Mouse (Mus musculus) MEL (cell line): ENCODE measurements around the gene Ebp. TPM values are rescaled to one million over a fixed set of nuclear protein-coding genes. Genes with fewer than 3 reads are reported as not detected.

Source experiments
- DNase-seq: peaks from one replicate; pipeline ENCODE4 v3.0.0; 2011; ENCODE audit warnings: low read depth, low spot score
- H3K27ac ChIP-seq: 2 replicates; pipeline ENCODE4 v1.5.1; 2012; ENCODE audit warnings: low read depth, mild to moderate bottlenecking, control low read depth, low read length, moderate library complexity; ENCODE audit not compliant: control insufficient read depth
- H3K27me3 ChIP-seq, 2 experiments: fragments of 150-350 bp in 1 of 2; sonication (generic) in 1 of 2; 2 replicates each; pipeline ENCODE4 v1.6.1; 2012; ENCODE audit warnings: low read length in 2 of 2, mild to moderate bottlenecking in 2 of 2, improper control_type of control experiment in 1 of 2, moderate library complexity in 1 of 2; ENCODE audit not compliant: insufficient read depth in 2 of 2, control insufficient read depth in 1 of 2
- H3K36me3 ChIP-seq, 2 experiments: 2 replicates each; pipeline ENCODE4 v1.6.1; 2012 to 2014; ENCODE audit warnings: low read length in 2 of 2, improper control_type of control experiment in 1 of 2, inconsistent platforms in 1 of 2, mild to moderate bottlenecking in 1 of 2; ENCODE audit not compliant: insufficient read depth in 2 of 2, control insufficient read depth in 1 of 2
- H3K4me1 ChIP-seq, 2 experiments: fragments of 150-350 bp in 1 of 2; sonication (generic) in 1 of 2; 2 replicates each; pipeline ENCODE4 v1.6.1; 2012; ENCODE audit warnings: low read length in 2 of 2, improper control_type of control experiment in 1 of 2, mild to moderate bottlenecking in 1 of 2; ENCODE audit not compliant: insufficient read depth in 2 of 2, control insufficient read depth in 1 of 2
- H3K4me3 ChIP-seq, 2 experiments: fragments of 150-350 bp in 1 of 2; sonication (generic) in 1 of 2; 2 replicates each; pipeline ENCODE4 v1.5.1; 2012; ENCODE audit warnings: low read depth in 2 of 2, low read length in 2 of 2, mild to moderate bottlenecking in 2 of 2, moderate library complexity in 2 of 2, control low read depth in 1 of 2, improper control_type of control experiment in 1 of 2; ENCODE audit not compliant: control insufficient read depth in 1 of 2, insufficient read depth in 1 of 2
- H3K79me2 ChIP-seq: 2 replicates; pipeline ENCODE4 v1.6.1; 2012; ENCODE audit warnings: mild to moderate bottlenecking, low read length, moderate library complexity; ENCODE audit not compliant: control insufficient read depth, poor library complexity, insufficient read depth
- H3K9ac ChIP-seq: 2 replicates; pipeline ENCODE4 v1.6.1; 2012; ENCODE audit warnings: low read depth, mild to moderate bottlenecking, control low read depth, low read length, moderate library complexity; ENCODE audit not compliant: control insufficient read depth, poor library complexity, severe bottlenecking
- H3K9me3 ChIP-seq: fragments of 150-350 bp; sonication (generic); replicated peaks from 2 replicates; pipeline ENCODE4 v1.6.1; 2012; ENCODE audit warnings: mild to moderate bottlenecking, low read length, improper control_type of control experiment, moderate library complexity; ENCODE audit not compliant: insufficient read depth
- CHD1 ChIP-seq: IDR thresholded peaks from 2 replicates; pipeline ENCODE4 v1.6.1; 2012; ENCODE audit warnings: low read depth, mild to moderate bottlenecking, inconsistent platforms, low read length, improper control_type of control experiment
- CHD2 ChIP-seq: IDR thresholded peaks from 2 replicates; pipeline ENCODE4 v1.6.1; 2011; ENCODE audit warnings: low read length, improper control_type of control experiment
- EP300 ChIP-seq, 2 experiments: IDR thresholded peaks; 2 replicates each; pipeline ENCODE4 v1.6.1; 2011; ENCODE audit warnings: improper control_type of control experiment in 2 of 2, low read length in 2 of 2, low read depth in 1 of 2, mild to moderate bottlenecking in 1 of 2
- ETS1 ChIP-seq: IDR thresholded peaks from 2 replicates; pipeline ENCODE4 v1.6.1; 2012; ENCODE audit warnings: low read depth, mild to moderate bottlenecking, inconsistent platforms, low read length, improper control_type of control experiment, moderate library complexity
- GATA1 ChIP-seq: IDR thresholded peaks from 2 replicates; pipeline ENCODE4 v1.6.1; 2011; ENCODE audit warnings: low read depth, low read length, improper control_type of control experiment
- HCFC1 ChIP-seq: IDR thresholded peaks from 2 replicates; pipeline ENCODE4 v1.6.1; 2012; ENCODE audit warnings: low read depth, mild to moderate bottlenecking, inconsistent platforms, low read length, improper control_type of control experiment, moderate library complexity
- KAT2A ChIP-seq: conservative IDR thresholded peaks from 2 replicates; pipeline ENCODE4 v1.6.1; 2012; ENCODE audit warnings: low read depth, low read length, improper control_type of control experiment, inconsistent platforms
- MAFK ChIP-seq: IDR thresholded peaks from 2 replicates; pipeline ENCODE4 v1.6.1; 2011; ENCODE audit warnings: low read depth, mild to moderate bottlenecking, low read length, improper control_type of control experiment, borderline replicate concordance
- MAX ChIP-seq: IDR thresholded peaks from 2 replicates; pipeline ENCODE4 v1.6.1; 2011; ENCODE audit warnings: low read length, improper control_type of control experiment
- MAZ ChIP-seq: IDR thresholded peaks from 2 replicates; pipeline ENCODE4 v1.6.1; 2012; ENCODE audit warnings: low read depth, mild to moderate bottlenecking, inconsistent platforms, low read length, improper control_type of control experiment
- MEF2A ChIP-seq: IDR thresholded peaks from 2 replicates; pipeline ENCODE4 v1.6.1; 2014; ENCODE audit warnings: low read depth, mild to moderate bottlenecking, inconsistent platforms, low read length, improper control_type of control experiment; ENCODE audit not compliant: poor library complexity, insufficient replicate concordance, severe bottlenecking; ENCODE audit errors: extremely low read depth
- MXI1 ChIP-seq: IDR thresholded peaks from 2 replicates; pipeline ENCODE4 v1.6.1; 2011; ENCODE audit warnings: mild to moderate bottlenecking, low read depth, low read length, improper control_type of control experiment
- MYC ChIP-seq: IDR thresholded peaks from 2 replicates; pipeline ENCODE4 v1.6.1; 2011; ENCODE audit warnings: low read depth, mild to moderate bottlenecking, low read length, improper control_type of control experiment, moderate library complexity
- NELFE ChIP-seq: IDR thresholded peaks from 2 replicates; pipeline ENCODE4 v1.6.1; 2011; ENCODE audit warnings: low read depth, low read length, improper control_type of control experiment
- NRF1 ChIP-seq: IDR thresholded peaks from 2 replicates; pipeline ENCODE4 v1.6.1; 2014; ENCODE audit warnings: low read depth, mild to moderate bottlenecking, inconsistent platforms, low read length, improper control_type of control experiment, moderate library complexity; ENCODE audit not compliant: poor library complexity, insufficient read depth, severe bottlenecking
- POLR2A ChIP-seq, 2 experiments: IDR thresholded peaks; 2 replicates each; pipeline ENCODE4 v1.6.1; 2011 to 2012; ENCODE audit warnings: low read length in 2 of 2, mild to moderate bottlenecking in 2 of 2, control low read depth in 1 of 2, improper control_type of control experiment in 1 of 2, low read depth in 1 of 2, moderate library complexity in 1 of 2; ENCODE audit not compliant: control insufficient read depth in 1 of 2, insufficient read depth in 1 of 2, poor library complexity in 1 of 2
- POLR2AphosphoS5 ChIP-seq: IDR thresholded peaks from 2 replicates; pipeline ENCODE4 v1.6.1; 2012; ENCODE audit warnings: low read depth, borderline replicate concordance, mild to moderate bottlenecking, inconsistent platforms, low read length, moderate library complexity, mixed read lengths
- RAD21 ChIP-seq: IDR thresholded peaks from 2 replicates; pipeline ENCODE4 v1.6.1; 2011; ENCODE audit warnings: mild to moderate bottlenecking, low read depth, low read length, improper control_type of control experiment
- RCOR1 ChIP-seq: IDR thresholded peaks from 2 replicates; pipeline ENCODE4 v1.6.1; 2012; ENCODE audit warnings: low read depth, mild to moderate bottlenecking, inconsistent platforms, low read length, improper control_type of control experiment
- SIN3A ChIP-seq: IDR thresholded peaks from 2 replicates; pipeline ENCODE4 v1.6.1; 2012; ENCODE audit warnings: low read length, improper control_type of control experiment, inconsistent platforms
- TAL1 ChIP-seq: IDR thresholded peaks from 2 replicates; pipeline ENCODE4 v1.6.1; 2012; ENCODE audit warnings: mild to moderate bottlenecking, inconsistent platforms, low read length, moderate library complexity, mixed read lengths
- TBP ChIP-seq: IDR thresholded peaks from 2 replicates; pipeline ENCODE4 v1.8.0; 2011; ENCODE audit warnings: low read depth, low read length, improper control_type of control experiment
- TCF12 ChIP-seq: IDR thresholded peaks from 2 replicates; pipeline ENCODE4 v1.6.1; 2014; ENCODE audit warnings: low read depth, mild to moderate bottlenecking, inconsistent platforms, low read length, improper control_type of control experiment, moderate library complexity
- UBTF ChIP-seq: IDR thresholded peaks from 2 replicates; pipeline ENCODE4 v1.6.1; 2012; ENCODE audit warnings: low read depth, mild to moderate bottlenecking, inconsistent platforms, low read length, improper control_type of control experiment, moderate library complexity, borderline replicate concordance; ENCODE audit not compliant: insufficient read depth
- USF1 ChIP-seq: IDR thresholded peaks from 2 replicates; pipeline ENCODE4 v1.6.1; 2014; ENCODE audit warnings: low read depth, mild to moderate bottlenecking, inconsistent platforms, low read length, improper control_type of control experiment, moderate library complexity
- ZC3H11A ChIP-seq: IDR thresholded peaks from 2 replicates; pipeline ENCODE4 v1.6.1; 2012; ENCODE audit warnings: low read depth, mild to moderate bottlenecking, inconsistent platforms, low read length, improper control_type of control experiment
- ZMIZ1 ChIP-seq: IDR thresholded peaks from 2 replicates; pipeline ENCODE4 v1.6.1; 2012; ENCODE audit warnings: low read depth, mild to moderate bottlenecking, inconsistent platforms, low read length, improper control_type of control experiment, moderate library complexity
- ZNF384 ChIP-seq: IDR thresholded peaks from 2 replicates; pipeline ENCODE4 v1.6.1; 2012; ENCODE audit warnings: low read depth, mild to moderate bottlenecking, inconsistent platforms, low read length, improper control_type of control experiment
- polyA plus RNA-seq, 2 experiments: library from polyadenylated mRNA; stranded (reverse) in 1 of 2; unstranded in 1 of 2; fragments of >175 nt in 1 of 2; fragments of >200 nt in 1 of 2; gene quantifications; 2 replicates each; pipeline versions ENCODE4 v1.2.1 to v1.2.4; 2012; ENCODE audit warnings: low replicate concordance in 2 of 2, low read depth in 1 of 2; ENCODE audit not compliant: insufficient read length in 2 of 2, insufficient read depth in 1 of 2, missing spikeins in 1 of 2
- total RNA-seq: library from RNA; depleted of rRNA; stranded (reverse); fragments of 300-350 nt; gene quantifications from 2 replicates; pipeline ENCODE4 v1.2.3, GENCODE M21; 2012

The Ebp gene
- total and polyA plus RNA-seq, 3 experiments = 103 to 133 TPM; not detected in 1

DNA sequence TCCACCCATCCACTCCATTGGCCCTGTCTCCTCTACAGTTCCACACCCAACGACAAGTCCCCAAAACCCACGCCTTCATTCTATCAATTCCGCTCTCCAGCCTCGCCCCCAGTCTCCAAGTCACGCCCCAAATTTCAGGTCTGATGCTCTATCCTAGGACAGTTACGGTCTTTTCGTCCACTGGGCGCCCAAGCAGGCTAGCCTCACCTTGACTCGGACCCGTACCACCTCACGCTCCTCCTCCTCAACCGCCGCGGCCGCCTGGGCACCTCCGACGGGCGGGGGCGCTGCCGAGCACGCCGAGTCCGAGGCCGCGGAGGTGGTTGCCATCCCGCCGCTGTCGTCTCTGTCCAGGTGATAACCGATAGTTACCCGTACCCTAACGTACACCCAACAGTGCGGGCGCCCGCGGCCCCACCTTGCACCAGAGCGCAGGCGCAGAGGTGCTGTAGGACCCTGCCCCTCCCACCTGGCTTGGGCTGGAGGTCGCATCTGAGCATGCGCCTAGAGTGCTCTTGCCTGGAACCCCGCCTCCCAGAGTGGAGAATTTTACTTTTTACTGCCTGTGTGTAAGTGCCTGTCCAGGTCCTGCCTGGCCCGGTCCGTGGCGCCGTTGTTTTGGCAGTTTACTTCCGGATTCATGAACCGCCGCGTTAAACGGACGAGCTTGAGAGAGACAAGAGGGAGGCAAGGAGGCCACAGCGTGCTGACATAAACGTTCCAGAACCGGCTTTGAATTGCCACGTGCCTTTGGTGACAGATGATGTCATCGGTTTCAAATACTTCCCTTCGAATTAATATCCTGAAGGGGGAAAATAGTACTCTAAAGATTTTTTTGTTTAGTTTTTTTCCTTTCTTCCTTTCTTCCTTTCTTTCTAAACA lies 17.6 kb downstream of the Ebp start, which contains the start of gene Tbc1d25 (continued):
- TF ChIP-seq ZNF384 (no peak), ZMIZ1 (peak; percentile 89), ETS1 (peak; percentile 73), ZC3H11A (no peak), POLR2A (IDR thresholded peaks at IDR 0.05; ENCODE audit: control insufficient read depth in 1 of 2, insufficient read depth in 1 of 2, low read depth in 1 of 2, low read length in 2 of 2, poor library complexity in 1 of 2) (peak; percentile 79 to 85), NELFE (peak; percentile 86), KAT2A (no peak; the same call in 1 of the 2 replicates), NRF1 (peak; percentile 97), CHD1 (peak; percentile 79; the same call in 1 of the 2 replicates), EP300 (IDR thresholded peaks at IDR 0.05; ENCODE audit: low read depth in 1 of 2, low read length in 2 of 2) (peak in 1 of 2 experiments; percentile 38; a peak in 2 of 4 replicates), RCOR1 (0 out of 2 replicates have a peak, but pooled peaks have one; percentile 8), POLR2AphosphoS5 (no peak), MAFK (no peak), MEF2A (no peak), HCFC1 (peak; percentile 66), GATA1 (no peak), CHD2 (no peak), MAZ (peak; percentile 66; the same call in 1 of the 2 replicates), TCF12 (peak; percentile 36), TBP (peak; percentile 66; the same call in 1 of the 2 replicates), RAD21 (no peak)

DNA sequence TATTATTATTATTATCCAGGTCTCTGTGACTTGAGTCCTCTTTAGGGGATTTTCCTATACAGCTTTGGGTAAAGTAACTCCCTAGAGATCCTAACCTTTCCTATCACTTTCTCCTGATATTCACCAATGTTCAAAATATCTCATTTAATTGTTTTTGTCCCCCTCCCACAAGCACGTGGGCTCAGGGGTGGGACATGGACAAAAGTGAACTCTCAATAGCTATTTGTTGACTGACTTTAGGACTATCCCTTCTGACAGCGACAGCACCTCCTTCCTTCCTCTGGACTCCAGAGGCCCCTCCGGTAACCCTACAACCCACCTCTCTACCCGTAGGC lies 18.2 kb downstream of the Ebp start:
- no peaks in the 10 kb centered on the region for H3K9me3 ChIP-seq
- peaks cover 17% of the 10 kb centered on the region in 2 experiments for H3K4me1 ChIP-seq
- TF ChIP-seq TAL1 = no peak
- TF ChIP-seq MYC = peak; percentile 58; the same call in 1 of the 2 replicates
- TF ChIP-seq MAX = peak; percentile 71; the same call in 1 of the 2 replicates
- TF ChIP-seq MXI1 = peak; percentile 87
- TF ChIP-seq UBTF = no peak
- TF ChIP-seq SIN3A = peak; percentile 54
- peak; percentile 29; the same call in 1 of the 2 replicates for TF ChIP-seq USF1
- peaks cover 2% of the 10 kb centered on the region; the same call in 1 of the 2 replicates for H3K79me2 ChIP-seq
- peaks cover 2 to 25% of the 10 kb centered on the region in 2 experiments for H3K36me3 ChIP-seq
- no peaks in the 10 kb centered on the region for H3K27me3 ChIP-seq
- peak overlapping the region; percentile 73 for H3K9ac ChIP-seq
- no peak for DNase-seq
- peak overlapping the region; percentile 69 to 86 for H3K4me3 ChIP-seq
- H3K27ac ChIP-seq = peak overlapping the region; percentile 84
